Comparison of ENCODE assay signal across 12 mouse cellular contexts in genomic region chr6:94676840-94677239, GRCm38 (mm10). TPM values are rescaled to one million over a fixed set of nuclear protein-coding genes. Genes with fewer than 3 reads are reported as not detected.
DNase-seq lines count a peak whose midpoint lies in the region; ATAC-seq and TF ChIP-seq lines count a peak whose summit lies in the region.
"Had no signal": no experiment of that assay in that cellular context is flagged by ENCODE, and none has a peak within 500 bp of the region (broad histone marks: within the 10 kb centered on the region; RNA-seq: fewer than 3 reads in every experiment).

No protein-coding gene starts in this region.

- WGBS in embryonic facial prominence, embryonic 13.5 days: 72% methylated on average over 3 of the region's 3 CpGs
- WGBS in embryonic facial prominence, embryonic 10.5 days: 80% methylated on average over 3 of the region's 3 CpGs
- 70% methylated on average over 3 of the region's 3 CpGs for WGBS in hindbrain, embryonic 16.5 days
- 78% methylated on average over 3 of the region's 3 CpGs for WGBS in hindbrain, embryonic 11.5 days
- 48% methylated on average over 3 of the region's 3 CpGs for WGBS in embryonic facial prominence, embryonic 14.5 days
- 49% methylated on average over 3 of the region's 3 CpGs for WGBS in lung, postnatal 0 days

- H3K9me3 ChIP-seq in embryonic facial prominence, embryonic 13.5 days: no peaks in the 10 kb centered on the region
- H3K9me3 ChIP-seq in embryonic facial prominence, embryonic 10.5 days: no peaks in the 10 kb centered on the region
- H3K9me3 ChIP-seq in hindbrain, embryonic 16.5 days (ENCODE audit: control insufficient read depth, low read length): no peaks in the 10 kb centered on the region
- H3K9me3 ChIP-seq in hindbrain, embryonic 11.5 days (ENCODE audit: control insufficient read depth, low read length): no peaks in the 10 kb centered on the region
- H3K9me3 ChIP-seq in embryonic facial prominence, embryonic 14.5 days (ENCODE audit: control insufficient read depth, low read length): no peaks in the 10 kb centered on the region
- no peaks in the 10 kb centered on the region for H3K9me3 ChIP-seq in lung, postnatal 0 days (ENCODE audit: low read length)
- H3K9me3 ChIP-seq: midbrain, embryonic 13.5 days had no signal

- H3K36me3 ChIP-seq in embryonic facial prominence, embryonic 13.5 days: no peaks in the 10 kb centered on the region
- no peaks in the 10 kb centered on the region for H3K36me3 ChIP-seq in embryonic facial prominence, embryonic 10.5 days (replicated peaks)
- no peaks in the 10 kb centered on the region for H3K36me3 ChIP-seq in hindbrain, embryonic 16.5 days (ENCODE audit: control insufficient read depth, insufficient read depth, low read length)
- H3K36me3 ChIP-seq in hindbrain, embryonic 11.5 days (ENCODE audit: control insufficient read depth, insufficient read depth, low read length): no peaks in the 10 kb centered on the region
- no peaks in the 10 kb centered on the region for H3K36me3 ChIP-seq in embryonic facial prominence, embryonic 14.5 days (ENCODE audit: control insufficient read depth, insufficient read depth, low read length)
- H3K36me3 ChIP-seq in lung, postnatal 0 days (ENCODE audit: insufficient read depth, low read length): no peaks in the 10 kb centered on the region
- H3K36me3 ChIP-seq: midbrain, embryonic 13.5 days had no signal

- ATAC-seq in embryonic facial prominence, embryonic 13.5 days (ENCODE audit: insufficient number of reproducible peaks, insufficient read depth, low FRiP score, low TSS enrichment, low read depth): no peak
- no peak for ATAC-seq in hindbrain, embryonic 16.5 days
- ATAC-seq in hindbrain, embryonic 11.5 days (ENCODE audit: low FRiP score): no peak
- no peak for ATAC-seq in embryonic facial prominence, embryonic 14.5 days (ENCODE audit: low read depth)
- peak; percentile 89 for ATAC-seq in lung, postnatal 0 days

- H3K9ac ChIP-seq in embryonic facial prominence, embryonic 13.5 days: no peak overlapping the region
- no peak overlapping the region for H3K9ac ChIP-seq in hindbrain, embryonic 16.5 days (ENCODE audit: low read depth, low read length)
- no peak overlapping the region for H3K9ac ChIP-seq in hindbrain, embryonic 11.5 days (ENCODE audit: low read depth, low read length)
- 0 out of 2 replicates have a peak overlapping the region, but pooled peaks have one; percentile 21 for H3K9ac ChIP-seq in embryonic facial prominence, embryonic 14.5 days (ENCODE audit: low read depth, low read length)
- H3K9ac ChIP-seq in lung, postnatal 0 days (replicated peaks; ENCODE audit: low read depth): no peak overlapping the region
- H3K9ac ChIP-seq: midbrain, embryonic 13.5 days had no signal

- H3K27ac ChIP-seq in embryonic facial prominence, embryonic 13.5 days: peak overlapping the region; percentile 30; the same call in 1 of the 2 replicates
- H3K27ac ChIP-seq in embryonic facial prominence, embryonic 10.5 days (replicated peaks): no peak overlapping the region; the same call in 1 of the 2 replicates
- H3K27ac ChIP-seq in hindbrain, embryonic 16.5 days (ENCODE audit: low read depth, low read length): no peak overlapping the region
- no peak overlapping the region for H3K27ac ChIP-seq in hindbrain, embryonic 11.5 days (ENCODE audit: low read depth, low read length)
- no peak overlapping the region; the same call in 1 of the 2 replicates for H3K27ac ChIP-seq in embryonic facial prominence, embryonic 14.5 days (replicated peaks; ENCODE audit: low read depth, low read length)
- H3K27ac ChIP-seq in lung, postnatal 0 days (ENCODE audit: low read length): peak overlapping the region; percentile 4; the same call in 1 of the 2 replicates
- H3K27ac ChIP-seq: midbrain, embryonic 13.5 days had no signal

- TF ChIP-seq CTCF in lung, postnatal 0 days (IDR thresholded peaks at IDR 0.05): no peak

- H3K4me1 ChIP-seq in embryonic facial prominence, embryonic 13.5 days: peaks cover 57% of the 10 kb centered on the region
- peaks cover 82% of the 10 kb centered on the region for H3K4me1 ChIP-seq in embryonic facial prominence, embryonic 10.5 days
- H3K4me1 ChIP-seq in hindbrain, embryonic 16.5 days (ENCODE audit: control insufficient read depth, insufficient read depth, low read depth, low read length): peaks cover 27% of the 10 kb centered on the region
- H3K4me1 ChIP-seq in hindbrain, embryonic 11.5 days (replicated peaks; ENCODE audit: control insufficient read depth, insufficient read depth, low read length): peaks cover 2% of the 10 kb centered on the region; the same call in 1 of the 2 replicates
- H3K4me1 ChIP-seq in embryonic facial prominence, embryonic 14.5 days (ENCODE audit: control insufficient read depth, insufficient read depth, low read length): peaks cover 42% of the 10 kb centered on the region
- peaks cover 10% of the 10 kb centered on the region for H3K4me1 ChIP-seq in lung, postnatal 0 days (ENCODE audit: insufficient read depth, low read depth, low read length)

- H3K4me2 ChIP-seq in embryonic facial prominence, embryonic 13.5 days: no peak overlapping the region
- H3K4me2 ChIP-seq in hindbrain, embryonic 16.5 days (ENCODE audit: low read length): peak overlapping the region; percentile 20
- no peak overlapping the region for H3K4me2 ChIP-seq in hindbrain, embryonic 11.5 days (replicated peaks; ENCODE audit: low read depth, low read length)
- no peak overlapping the region for H3K4me2 ChIP-seq in embryonic facial prominence, embryonic 14.5 days (ENCODE audit: low read depth, low read length)
- 0 out of 2 replicates have a peak overlapping the region, but pooled peaks have one; percentile 14 for H3K4me2 ChIP-seq in lung, postnatal 0 days (replicated peaks; ENCODE audit: low read depth, low read length)
- H3K4me2 ChIP-seq: midbrain, embryonic 13.5 days had no signal

- H3K4me3 ChIP-seq in embryonic facial prominence, embryonic 13.5 days: no peak overlapping the region
- no peak overlapping the region for H3K4me3 ChIP-seq in embryonic facial prominence, embryonic 10.5 days
- H3K4me3 ChIP-seq in hindbrain, embryonic 16.5 days (ENCODE audit: low read length): no peak overlapping the region
- H3K4me3 ChIP-seq in hindbrain, embryonic 11.5 days (ENCODE audit: low read depth, low read length): no peak overlapping the region
- H3K4me3 ChIP-seq in embryonic facial prominence, embryonic 14.5 days (ENCODE audit: low read depth, low read length): no peak overlapping the region
- H3K4me3 ChIP-seq in lung, postnatal 0 days (ENCODE audit: low read depth, low read length): no peak overlapping the region
- H3K4me3 ChIP-seq: midbrain, embryonic 13.5 days had no signal

- no peak for DNase-seq in embryonic facial prominence, embryonic 10.5 days (ENCODE audit: low spot score)
- no peak for DNase-seq in hindbrain, embryonic 11.5 days (ENCODE audit: low spot score)
- no peak for DNase-seq in embryonic facial prominence, embryonic 14.5 days (ENCODE audit: low spot score)
- peak; percentile 81 for DNase-seq in lung, postnatal 0 days (ENCODE audit: low spot score)
- no peak for DNase-seq in urinary bladder, postnatal 36 days (ENCODE audit: low spot score in 2 of 2)
- no peak for DNase-seq in right cerebral cortex, postnatal 36 days (ENCODE audit: low spot score in 2 of 2)
- DNase-seq: adrenal gland, postnatal 10 days; cerebellum, adult 11 months; kidney, adult 9 months had no signal

- peak; percentile 53; the same call in 1 of the 2 replicates for TF ChIP-seq EP300 in lung, postnatal 0 days (IDR thresholded peaks at IDR 0.05)

- H3K27me3 ChIP-seq in embryonic facial prominence, embryonic 13.5 days: peaks cover 63% of the 10 kb centered on the region
- peaks cover 3% of the 10 kb centered on the region for H3K27me3 ChIP-seq in embryonic facial prominence, embryonic 10.5 days (replicated peaks; ENCODE audit: low read depth, poor library complexity, severe bottlenecking)
- no peaks in the 10 kb centered on the region for H3K27me3 ChIP-seq in hindbrain, embryonic 16.5 days (replicated peaks; ENCODE audit: control insufficient read depth, insufficient read depth, low read length)
- H3K27me3 ChIP-seq in hindbrain, embryonic 11.5 days (ENCODE audit: control insufficient read depth, insufficient read depth, low read length): no peaks in the 10 kb centered on the region
- no peaks in the 10 kb centered on the region for H3K27me3 ChIP-seq in embryonic facial prominence, embryonic 14.5 days (replicated peaks; ENCODE audit: control insufficient read depth, insufficient read depth, low read length)
- no peaks in the 10 kb centered on the region for H3K27me3 ChIP-seq in lung, postnatal 0 days (replicated peaks; ENCODE audit: insufficient read depth, low read length)
- H3K27me3 ChIP-seq: midbrain, embryonic 13.5 days had no signal

RNA-seq across cellular contexts. Expression of gene Lrig1, which starts 23.1 kb away (rescaled TPM):
- 17.4 and 18.9 TPM in 2 replicates for polyA plus RNA-seq in embryonic facial prominence, embryonic 13.5 days (2015; fragmentation: Nextera tagmentation; extraction: Ambion mirVana)
- polyA plus RNA-seq in embryonic facial prominence, embryonic 10.5 days (2016; fragmentation: Nextera tagmentation; extraction: Ambion mirVana): 11.7 and 11.8 TPM in 2 replicates
- 18.7 and 22.7 TPM in 2 replicates for polyA plus RNA-seq in hindbrain, embryonic 16.5 days (2015; fragmentation: Nextera tagmentation; extraction: Ambion mirVana)
- polyA plus RNA-seq in hindbrain, embryonic 11.5 days (2014; fragmentation: Nextera tagmentation; extraction: Ambion mirVana): 18.0 and 20.2 TPM in 2 replicates
- polyA plus RNA-seq in embryonic facial prominence, embryonic 14.5 days (2014; fragmentation: Nextera tagmentation; extraction: Ambion mirVana): 32.6 and 38.4 TPM in 2 replicates
- polyA plus RNA-seq in lung, postnatal 0 days (2015; fragmentation: Nextera tagmentation; extraction: Ambion mirVana): 8.1 and 9.2 TPM in 2 replicates

Comparison
In these comparisons a context has a peak if more than half of its experiments do, and no peak if none do; other contexts are left out.
1. H3K27ac ChIP-seq: peak in embryonic facial prominence, embryonic 13.5 days (single experiment) and lung, postnatal 0 days (single experiment); none in embryonic facial prominence, embryonic 10.5 days (single experiment), hindbrain, embryonic 16.5 days (single experiment), hindbrain, embryonic 11.5 days (single experiment) and embryonic facial prominence, embryonic 14.5 days (single experiment).
2. H3K4me2 ChIP-seq: peak in hindbrain, embryonic 16.5 days (single experiment) and lung, postnatal 0 days (single experiment); none in embryonic facial prominence, embryonic 13.5 days (single experiment), hindbrain, embryonic 11.5 days (single experiment) and embryonic facial prominence, embryonic 14.5 days (single experiment).